Mouse (Mus musculus) ES-Bruce4 (cell line): ENCODE measurements around the gene Tuba3a.

ENCODE experiments used
- CTCF ChIP-seq: IDR thresholded peaks from one replicate; pipeline ENCODE4 v1.8.1; 2011; ENCODE audit warnings: low read depth, low read length
- EP300 ChIP-seq: IDR thresholded peaks from 2 replicates; pipeline ENCODE4 v1.6.1; 2011; ENCODE audit warnings: low read depth, low read length; ENCODE audit not compliant: insufficient read depth
- POLR2A ChIP-seq: IDR thresholded peaks from one replicate; pipeline ENCODE4 v1.8.1; 2011; ENCODE audit warnings: low read length; ENCODE audit not compliant: insufficient read depth

GRCm38 (mm10) chr6:125297149-125297820 lies 11.4 kb upstream of the Tuba3a start:
- TF ChIP-seq EP300 (no peak), CTCF (no peak), POLR2A (no peak)
